Mouse (Mus musculus): Measurements from ENCODE around the gene Zfp568.

Zfp568 gene

DNA sequence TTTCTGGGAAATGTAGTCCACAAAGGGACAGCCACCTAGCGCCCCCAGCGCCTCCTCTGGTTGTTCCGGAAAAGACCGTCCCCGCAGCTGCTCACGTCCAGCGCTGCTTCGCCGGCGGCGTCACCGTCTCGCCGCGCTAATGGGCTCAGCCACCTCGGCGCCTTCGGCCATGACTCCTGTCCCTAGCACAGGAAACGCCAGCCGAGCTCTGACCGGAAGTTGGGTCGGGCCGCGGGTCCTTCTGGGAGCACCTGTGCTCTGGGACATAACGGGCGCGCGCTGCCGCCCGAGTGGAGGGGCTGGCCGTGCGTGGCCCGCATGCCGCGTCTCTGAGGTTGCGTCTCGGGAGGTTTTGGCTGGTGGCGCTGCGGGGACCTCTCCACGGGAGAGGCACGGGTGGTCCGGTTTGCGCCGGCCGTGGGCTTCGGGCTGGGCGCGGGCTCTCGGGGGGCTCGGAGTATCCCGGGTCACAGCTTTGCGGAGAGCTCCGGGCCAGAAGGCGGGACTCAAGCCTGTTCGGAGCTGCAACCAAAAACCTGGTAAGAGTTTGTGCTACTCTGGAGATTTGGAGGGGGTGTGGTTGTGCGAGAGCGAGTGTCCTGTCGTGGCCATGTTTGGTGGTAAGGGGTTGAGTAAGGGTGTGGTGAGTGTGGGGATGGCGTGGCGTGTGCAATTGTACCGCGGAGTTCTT is at the start of gene Zfp568:
TSS of gene Zfp568 (plus strand) at position 266 of the 691 bp plus-strand sequence.
- ChIA-PET CTCF (interaction anchor here in 2 of 4 experiments (0.6 to 3.2 kb wide), 6 partner anchors 19 to 72 kb away, joined by 3 to 9 read pairs (median 3); no protein-coding TSS in a partner anchor), POLR2A (interaction anchor here in 3 of 4 experiments (0.6 to 11.6 kb wide), 75 partner anchors 9 to 1217 kb away, joined by 3 to 264 read pairs (median 6); partner anchors contain the start of genes Zfp27 (in 3 of the 3), Zfp260 (in 2 of the 3), Zfp74 (in 2 of the 3) and Capns1 (in 1 of the 3))

DNA sequence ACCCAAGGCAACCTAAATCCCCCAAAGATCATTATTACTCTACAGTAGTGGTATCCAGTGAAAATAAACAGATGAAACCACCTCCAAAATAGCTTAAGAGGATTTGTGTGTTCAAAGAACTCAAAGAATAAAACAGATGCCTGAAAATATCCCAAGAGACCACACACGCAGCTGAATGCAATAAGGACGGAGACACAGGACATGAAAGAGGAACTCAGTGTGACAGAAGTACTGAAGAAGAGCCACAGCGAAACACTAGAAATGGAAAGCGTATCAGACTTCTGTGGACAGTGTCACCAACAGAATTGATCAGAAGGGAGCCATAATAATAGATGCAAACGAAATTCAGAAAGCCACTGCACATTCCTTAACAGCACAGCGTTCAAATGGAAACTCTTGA is 44.9 kb upstream of the Zfp568 start:
- POLR2A ChIA-PET, result interaction anchor here in 1 of 4 experiments (0.6 kb wide), 1 partner anchor 32 kb away, joined by 4 read pairs; no protein-coding TSS in a partner anchor
- CTCF ChIA-PET, result no interaction called here

DNA sequence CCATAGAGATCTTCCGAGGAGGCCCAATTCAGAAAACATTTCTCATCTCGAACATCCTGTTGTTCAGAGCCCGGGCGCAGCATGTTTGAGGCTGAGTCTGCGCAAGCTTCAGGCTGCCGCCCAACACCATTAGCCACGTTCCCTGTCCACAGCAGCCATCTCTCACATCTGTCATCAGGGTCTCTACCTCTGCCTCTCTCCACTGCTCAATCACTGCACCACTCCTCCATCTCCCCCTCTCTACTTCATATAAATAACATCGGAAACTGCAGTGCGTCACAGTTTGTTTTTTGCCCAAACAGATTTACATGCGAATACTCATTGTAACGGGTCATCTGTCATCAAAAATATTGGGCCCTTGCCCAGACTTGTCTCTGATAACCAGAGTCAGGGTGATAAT is 42.7 kb upstream of the Zfp568 start:
- POLR2A ChIA-PET, result interaction anchor here in 3 of 4 experiments (0.6 to 7.3 kb wide), 18 partner anchors 10 to 741 kb away, joined by 3 to 88 read pairs (median 10); partner anchors contain the start of genes Zfp568 (in 3 of the 3), Zfp383 (in 2 of the 3), Zfp27 (in 1 of the 3) and Zfp30 (in 1 of the 3)
- CTCF ChIA-PET, result interaction anchor here in 3 of 4 experiments (0.6 to 1.5 kb wide), 4 partner anchors 10 to 124 kb away, joined by 3 to 7 read pairs (median 4); no protein-coding TSS in a partner anchor

GRCm38 (mm10) chr7:29942740-29943139 is 41.0 kb upstream of the Zfp568 start:
- CTCF ChIA-PET, result interaction anchor here in 2 of 4 experiments (0.7 to 1.5 kb wide), 4 partner anchors 10 to 83 kb away, joined by 3 to 5 read pairs (median 4); partner anchors contain the start of gene Zfp420 (in 1 of the 2)

DNA sequence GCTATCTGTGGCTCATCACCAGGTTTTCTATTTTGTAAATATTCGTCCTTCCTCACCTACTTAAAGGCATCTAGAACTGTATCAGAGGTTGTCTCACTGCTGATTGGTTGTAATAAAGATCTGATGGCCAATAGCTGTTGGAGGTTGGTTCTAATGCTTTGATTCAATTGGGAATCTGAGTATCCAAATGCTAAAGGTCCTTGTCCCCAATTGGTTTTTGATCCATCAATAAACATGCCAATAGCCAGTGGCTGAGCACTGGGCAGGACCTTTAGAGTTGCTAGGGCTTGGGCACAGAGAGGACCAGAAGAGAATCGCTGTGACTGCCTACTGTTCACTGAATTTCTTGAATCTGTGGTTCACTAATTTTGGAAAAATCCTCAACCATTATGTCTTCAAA is 40.0 kb upstream of the Zfp568 start:
- POLR2A ChIA-PET, result interaction anchor here (0.5 to 7.3 kb wide), 64 partner anchors 8 to 962 kb away, joined by 3 to 88 read pairs (median 5); partner anchors contain the start of genes Zfp568 (in 3 of the 4), Zfp27 (in 2 of the 4), Zfp383 (in 2 of the 4) and Eif3k (in 1 of the 4)

More at GRCm38 (mm10) chr7:29942740-29943139, 41.0 kb upstream of the Zfp568 start:
- POLR2A ChIA-PET, result interaction anchor here (0.5 to 7.3 kb wide), 46 partner anchors 11 to 421 kb away, joined by 3 to 88 read pairs (median 6); partner anchors contain the start of genes Zfp27 (in 2 of the 4), Zfp383 (in 2 of the 4), Zfp568 (in 2 of the 4) and Thap8 (in 1 of the 4)

DNA sequence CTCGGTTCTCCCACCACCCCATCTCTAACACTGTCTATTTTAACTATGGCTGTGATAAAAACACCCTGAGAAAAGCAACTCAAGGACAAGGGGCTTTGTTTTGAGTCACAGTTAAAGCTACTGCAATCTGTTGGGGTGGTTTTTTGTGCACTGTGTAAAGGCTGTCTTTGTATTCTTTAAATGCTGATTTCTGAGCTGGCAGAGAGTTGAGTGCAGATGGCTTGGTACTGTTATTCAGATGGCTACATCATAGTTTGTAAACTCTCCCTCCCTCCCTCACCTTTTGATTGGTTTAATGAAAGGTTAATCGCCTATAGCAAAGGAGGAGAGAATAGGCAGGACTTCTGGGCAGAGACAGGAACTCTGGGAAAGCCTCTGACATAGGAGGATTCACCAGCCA is 39.6 kb upstream of the Zfp568 start:
- ChIA-PET POLR2A (interaction anchor here (0.5 to 7.3 kb wide), 68 partner anchors 9 to 1134 kb away, joined by 3 to 88 read pairs (median 4); partner anchors contain the start of genes Zfp568 (in 3 of the 4), Zfp27 (in 2 of the 4), Zfp383 (in 2 of the 4) and Eif3k (in 1 of the 4)), CTCF (interaction anchor here in 2 of 4 experiments (0.5 to 1.5 kb wide), 7 partner anchors 13 to 501 kb away, joined by 3 to 5 read pairs (median 3); partner anchors contain the start of gene Zfp420 (in 1 of the 2))

More for the DNA sequence above, 40.0 kb upstream of the Zfp568 start:
- CTCF ChIA-PET, result interaction anchor here in 3 of 4 experiments (0.5 to 1.5 kb wide), 7 partner anchors 13 to 701 kb away, joined by 3 to 5 read pairs (median 3); partner anchors contain the start of gene Zfp420 (in 1 of the 3)

GRCm38 (mm10) chr7:29953086-29953485 is 30.7 kb upstream of the Zfp568 start:
- ChIA-PET POLR2A (interaction anchor here in 2 of 4 experiments (1.0 to 1.4 kb wide), 5 partner anchors 9 to 71 kb away, joined by 3 to 8 read pairs (median 5); partner anchors contain the start of gene Zfp568 (in 2 of the 2)), CTCF (no interaction called here)

GRCm38 (mm10) chr7:29953513-29954401 is 30.0 kb upstream of the Zfp568 start, which contains the start of gene Zfp74:
Gene Zfp74 (minus strand): TSS chr7:29954089.
- POLR2A ChIA-PET, result interaction anchor here in 2 of 4 experiments (1.0 to 1.4 kb wide), 5 partner anchors 9 to 70 kb away, joined by 3 to 8 read pairs (median 5); partner anchors contain the start of gene Zfp568 (in 2 of the 2)
- CTCF ChIA-PET, result no interaction called here

DNA sequence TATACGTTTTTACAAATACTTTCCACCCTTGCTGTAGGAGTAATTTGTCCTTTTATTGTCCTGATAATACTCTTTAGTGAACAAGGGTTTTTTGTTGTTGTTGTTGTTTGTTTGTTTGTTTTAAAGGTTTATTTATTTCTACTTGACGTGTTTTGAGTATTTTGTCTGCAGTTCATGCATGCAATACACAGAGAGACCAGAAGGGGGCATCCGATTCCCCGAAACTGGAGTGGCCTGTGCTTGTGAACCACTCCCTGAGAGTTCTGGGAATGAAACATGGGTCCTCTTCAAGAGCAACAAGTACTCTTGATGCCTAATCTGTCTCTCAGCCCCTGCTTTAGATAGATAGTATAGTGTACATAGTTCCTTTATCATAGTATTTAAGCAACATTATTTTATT is 29.0 kb upstream of the Zfp568 start:
- POLR2A ChIA-PET, result interaction anchor here in 3 of 4 experiments (2.3 to 9.3 kb wide), 3 partner anchors 12 to 29 kb away, joined by 9 to 144 read pairs (median 12); partner anchors contain the start of gene Zfp568 (in 2 of the 3)
- CTCF ChIA-PET, result no interaction called here

- ChIA-PET POLR2A (interaction anchor here in 3 of 4 experiments (0.5 to 9.3 kb wide), 15 partner anchors 12 to 108 kb away, joined by 3 to 144 read pairs (median 5); partner anchors contain the start of genes Zfp568 (in 3 of the 3) and Zfp383 (in 1 of the 3)), CTCF (interaction anchor here in 3 of 4 experiments (0.6 to 1.7 kb wide), 12 partner anchors 13 to 1090 kb away, joined by 3 to 7 read pairs (median 3); partner anchors contain the start of genes Gm26920 (in 1 of the 3) and Zfp566 (in 1 of the 3))
Measured at GRCm38 (mm10) chr7:29956257-29956656, 27.5 kb upstream of the Zfp568 start.

- ChIA-PET POLR2A (interaction anchor here in 3 of 4 experiments (0.6 to 9.3 kb wide), 13 partner anchors 12 to 746 kb away, joined by 3 to 144 read pairs (median 4); partner anchors contain the start of genes Zfp568 (in 2 of the 3) and Zfp383 (in 1 of the 3)), CTCF (interaction anchor here (0.6 to 1.4 kb wide), 20 partner anchors 10 to 838 kb away, joined by 3 to 9 read pairs (median 3); no protein-coding TSS in a partner anchor)
Measured at GRCm38 (mm10) chr7:29958125-29958724, 25.5 kb upstream of the Zfp568 start.

GRCm38 (mm10) chr7:29959004-29959403 is 24.8 kb upstream of the Zfp568 start:
- ChIA-PET CTCF (interaction anchor here (0.6 to 1.4 kb wide), 15 partner anchors 9 to 1251 kb away, joined by 3 to 9 read pairs (median 3); no protein-coding TSS in a partner anchor), POLR2A (interaction anchor here in 3 of 4 experiments (0.6 to 9.3 kb wide), 15 partner anchors 8 to 71 kb away, joined by 3 to 144 read pairs (median 4); partner anchors contain the start of genes Zfp568 (in 3 of the 3) and Zfp383 (in 1 of the 3))

DNA sequence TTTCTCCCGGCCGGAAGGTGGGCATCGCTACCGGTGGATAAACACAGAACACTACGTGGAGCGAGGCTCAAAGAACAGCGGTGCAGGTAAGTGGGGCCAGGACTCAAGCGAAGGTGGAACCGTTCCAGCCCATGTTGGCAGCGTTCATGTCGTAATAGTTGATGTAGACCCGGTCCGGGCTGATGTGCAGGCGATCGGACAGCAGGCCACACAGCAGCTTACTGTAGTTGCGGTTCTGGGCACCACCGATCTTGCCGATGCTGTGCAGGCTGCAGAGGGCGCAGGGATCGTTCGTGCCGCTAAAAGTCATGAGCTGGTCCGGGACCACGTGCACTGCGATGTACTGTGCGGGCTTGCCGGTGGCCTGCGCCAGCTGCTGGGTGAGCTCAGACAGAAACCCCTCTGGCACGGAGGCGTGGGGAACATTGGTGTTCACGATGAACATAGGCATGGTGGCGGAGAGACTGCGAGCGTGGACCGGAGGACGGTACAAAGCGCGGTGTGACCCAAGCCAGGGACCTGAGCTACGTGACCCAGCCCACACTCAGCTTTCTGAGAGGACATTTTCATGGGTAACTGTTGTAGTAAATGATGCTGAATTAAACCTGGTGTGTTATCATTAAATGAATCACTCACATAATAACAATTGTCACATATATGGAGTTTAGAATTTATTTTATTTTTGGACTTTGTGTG is 18.5 kb upstream of the Zfp568 start:
- CTCF ChIA-PET, result interaction anchor here in 3 of 4 experiments (0.6 to 1.0 kb wide), 4 partner anchors 16 to 264 kb away, joined by 3 read pairs; no protein-coding TSS in a partner anchor

GRCm38 (mm10) chr7:29970686-29971085 is 13.1 kb upstream of the Zfp568 start:
- ChIA-PET CTCF (interaction anchor here in 3 of 4 experiments (0.6 to 1.4 kb wide), 7 partner anchors 11 to 433 kb away, joined by 3 to 9 read pairs (median 3); no protein-coding TSS in a partner anchor), POLR2A (interaction anchor here (0.6 to 7.4 kb wide), 21 partner anchors 8 to 303 kb away, joined by 3 to 151 read pairs (median 6); partner anchors contain the start of genes Zfp568 (in 3 of the 4) and Zfp383 (in 1 of the 4))

More for the DNA sequence above, 18.5 kb upstream of the Zfp568 start:
- POLR2A ChIA-PET, result interaction anchor here (0.6 to 2.1 kb wide), 16 partner anchors 8 to 1223 kb away, joined by 3 to 9 read pairs (median 4); partner anchors contain the start of genes Zfp568 (in 3 of the 4) and Wdr62 (in 1 of the 4)

DNA sequence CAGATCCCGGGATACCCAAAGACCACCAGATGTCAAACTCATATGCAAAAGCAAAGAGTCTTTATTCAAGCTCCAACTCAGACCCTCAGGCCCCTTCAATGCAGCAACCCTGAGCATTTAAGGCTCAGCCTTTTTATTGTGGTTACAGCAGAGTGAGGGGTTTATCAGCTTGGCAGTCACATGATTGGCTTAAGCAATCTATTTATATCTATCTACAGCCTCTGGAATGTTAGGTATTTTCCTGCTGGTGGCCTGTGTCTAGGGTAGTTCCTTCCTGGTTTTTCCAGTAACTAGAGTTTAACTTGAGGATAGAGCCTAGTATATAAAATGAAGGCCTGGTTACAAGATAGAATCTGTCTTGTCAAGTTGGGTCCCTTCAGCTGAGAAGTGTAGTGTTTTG is 3.0 kb upstream of the Zfp568 start:
- POLR2A ChIA-PET, result interaction anchor here in 3 of 4 experiments (0.5 to 11.6 kb wide), 39 partner anchors 8 to 1689 kb away, joined by 3 to 264 read pairs (median 6); partner anchors contain the start of genes Gm26920 (in 2 of the 3), Zfp260 (in 2 of the 3), Zfp566 (in 2 of the 3) and Thap8 (in 1 of the 3)
- CTCF ChIA-PET, result interaction anchor here (0.6 to 2.5 kb wide), 16 partner anchors 9 to 917 kb away, joined by 3 to 9 read pairs (median 3); no protein-coding TSS in a partner anchor
